Mouse (Mus musculus) MEL (cell line): ENCODE data around the gene Cacnb3. TPM values are rescaled to one million over a fixed set of nuclear protein-coding genes. Genes with fewer than 3 reads are reported as not detected.
A peak's percentile ranks its signal among the peaks of the same experiment; 100 is the strongest.

ENCODE experiments used
- DNase-seq: peaks from one replicate; pipeline ENCODE4 v3.0.0; 2011; ENCODE audit warnings: low read depth, low spot score
- H3K27ac ChIP-seq: 2 replicates; pipeline ENCODE4 v1.5.1; 2012; ENCODE audit warnings: low read depth, mild to moderate bottlenecking, control low read depth, low read length, moderate library complexity; ENCODE audit not compliant: control insufficient read depth
- H3K27me3 ChIP-seq, 2 experiments: fragments of 150-350 bp in 1 of 2; sonication (generic) in 1 of 2; 2 replicates each; pipeline ENCODE4 v1.6.1; 2012; ENCODE audit warnings: low read length in 2 of 2, mild to moderate bottlenecking in 2 of 2, improper control_type of control experiment in 1 of 2, moderate library complexity in 1 of 2; ENCODE audit not compliant: insufficient read depth in 2 of 2, control insufficient read depth in 1 of 2
- H3K36me3 ChIP-seq, 2 experiments: 2 replicates each; pipeline ENCODE4 v1.6.1; 2012 to 2014; ENCODE audit warnings: low read length in 2 of 2, improper control_type of control experiment in 1 of 2, inconsistent platforms in 1 of 2, mild to moderate bottlenecking in 1 of 2; ENCODE audit not compliant: insufficient read depth in 2 of 2, control insufficient read depth in 1 of 2
- H3K4me1 ChIP-seq, 2 experiments: fragments of 150-350 bp in 1 of 2; sonication (generic) in 1 of 2; 2 replicates each; pipeline ENCODE4 v1.6.1; 2012; ENCODE audit warnings: low read length in 2 of 2, improper control_type of control experiment in 1 of 2, mild to moderate bottlenecking in 1 of 2; ENCODE audit not compliant: insufficient read depth in 2 of 2, control insufficient read depth in 1 of 2
- H3K4me3 ChIP-seq, 2 experiments: fragments of 150-350 bp in 1 of 2; sonication (generic) in 1 of 2; 2 replicates each; pipeline ENCODE4 v1.5.1; 2012; ENCODE audit warnings: low read depth in 2 of 2, low read length in 2 of 2, mild to moderate bottlenecking in 2 of 2, moderate library complexity in 2 of 2, control low read depth in 1 of 2, improper control_type of control experiment in 1 of 2; ENCODE audit not compliant: control insufficient read depth in 1 of 2, insufficient read depth in 1 of 2
- H3K79me2 ChIP-seq: 2 replicates; pipeline ENCODE4 v1.6.1; 2012; ENCODE audit warnings: mild to moderate bottlenecking, low read length, moderate library complexity; ENCODE audit not compliant: control insufficient read depth, poor library complexity, insufficient read depth
- H3K9ac ChIP-seq: 2 replicates; pipeline ENCODE4 v1.6.1; 2012; ENCODE audit warnings: low read depth, mild to moderate bottlenecking, control low read depth, low read length, moderate library complexity; ENCODE audit not compliant: control insufficient read depth, poor library complexity, severe bottlenecking
- H3K9me3 ChIP-seq: fragments of 150-350 bp; sonication (generic); replicated peaks from 2 replicates; pipeline ENCODE4 v1.6.1; 2012; ENCODE audit warnings: mild to moderate bottlenecking, low read length, improper control_type of control experiment, moderate library complexity; ENCODE audit not compliant: insufficient read depth
- CTCF ChIP-seq, 3 experiments: IDR thresholded peaks in 2 of 3; conservative IDR thresholded peaks in 1 of 3; 2 replicates each; pipeline ENCODE4 v1.5.1; 2011 to 2012; ENCODE audit warnings: low read length in 3 of 3, low read depth in 2 of 3, mild to moderate bottlenecking in 2 of 3, improper control_type of control experiment in 1 of 3, inconsistent platforms in 1 of 3, mixed read lengths in 1 of 3, moderate library complexity in 1 of 3; ENCODE audit not compliant: control insufficient read depth in 1 of 3, insufficient read depth in 1 of 3, poor library complexity in 1 of 3, severe bottlenecking in 1 of 3
- E2F4 ChIP-seq: IDR thresholded peaks from 2 replicates; pipeline ENCODE4 v1.6.1; 2011; ENCODE audit warnings: low read depth, low read length, improper control_type of control experiment, borderline replicate concordance
- ELF1 ChIP-seq: IDR thresholded peaks from 2 replicates; pipeline ENCODE4 v1.6.1; 2014; ENCODE audit warnings: low read depth, mild to moderate bottlenecking, inconsistent platforms, low read length, improper control_type of control experiment, moderate library complexity
- EP300 ChIP-seq, 2 experiments: IDR thresholded peaks; 2 replicates each; pipeline ENCODE4 v1.6.1; 2011; ENCODE audit warnings: improper control_type of control experiment in 2 of 2, low read length in 2 of 2, low read depth in 1 of 2, mild to moderate bottlenecking in 1 of 2
- ETS1 ChIP-seq: IDR thresholded peaks from 2 replicates; pipeline ENCODE4 v1.6.1; 2012; ENCODE audit warnings: low read depth, mild to moderate bottlenecking, inconsistent platforms, low read length, improper control_type of control experiment, moderate library complexity
- GABPA ChIP-seq: IDR thresholded peaks from 2 replicates; pipeline ENCODE4 v1.6.1; 2012; ENCODE audit warnings: low read depth, mild to moderate bottlenecking, inconsistent platforms, low read length, improper control_type of control experiment, moderate library complexity
- GATA1 ChIP-seq: IDR thresholded peaks from 2 replicates; pipeline ENCODE4 v1.6.1; 2011; ENCODE audit warnings: low read depth, low read length, improper control_type of control experiment
- JUND ChIP-seq: IDR thresholded peaks from 2 replicates; pipeline ENCODE4 v1.6.1; 2011; ENCODE audit warnings: low read depth, mild to moderate bottlenecking, improper control_type of control experiment, low read length
- KAT2A ChIP-seq: conservative IDR thresholded peaks from 2 replicates; pipeline ENCODE4 v1.6.1; 2012; ENCODE audit warnings: low read depth, low read length, improper control_type of control experiment, inconsistent platforms
- MAFK ChIP-seq: IDR thresholded peaks from 2 replicates; pipeline ENCODE4 v1.6.1; 2011; ENCODE audit warnings: low read depth, mild to moderate bottlenecking, low read length, improper control_type of control experiment, borderline replicate concordance
- MAX ChIP-seq: IDR thresholded peaks from 2 replicates; pipeline ENCODE4 v1.6.1; 2011; ENCODE audit warnings: low read length, improper control_type of control experiment
- MAZ ChIP-seq: IDR thresholded peaks from 2 replicates; pipeline ENCODE4 v1.6.1; 2012; ENCODE audit warnings: low read depth, mild to moderate bottlenecking, inconsistent platforms, low read length, improper control_type of control experiment
- MEF2A ChIP-seq: IDR thresholded peaks from 2 replicates; pipeline ENCODE4 v1.6.1; 2014; ENCODE audit warnings: low read depth, mild to moderate bottlenecking, inconsistent platforms, low read length, improper control_type of control experiment; ENCODE audit not compliant: poor library complexity, insufficient replicate concordance, severe bottlenecking; ENCODE audit errors: extremely low read depth
- MXI1 ChIP-seq: IDR thresholded peaks from 2 replicates; pipeline ENCODE4 v1.6.1; 2011; ENCODE audit warnings: mild to moderate bottlenecking, low read depth, low read length, improper control_type of control experiment
- MYB ChIP-seq: IDR thresholded peaks from 2 replicates; pipeline ENCODE4 v1.6.1; 2011; ENCODE audit warnings: mild to moderate bottlenecking, low read depth, low read length, improper control_type of control experiment
- MYC ChIP-seq: IDR thresholded peaks from 2 replicates; pipeline ENCODE4 v1.6.1; 2011; ENCODE audit warnings: low read depth, mild to moderate bottlenecking, low read length, improper control_type of control experiment, moderate library complexity
- NELFE ChIP-seq: IDR thresholded peaks from 2 replicates; pipeline ENCODE4 v1.6.1; 2011; ENCODE audit warnings: low read depth, low read length, improper control_type of control experiment
- NRF1 ChIP-seq: IDR thresholded peaks from 2 replicates; pipeline ENCODE4 v1.6.1; 2014; ENCODE audit warnings: low read depth, mild to moderate bottlenecking, inconsistent platforms, low read length, improper control_type of control experiment, moderate library complexity; ENCODE audit not compliant: poor library complexity, insufficient read depth, severe bottlenecking
- POLR2AphosphoS2 ChIP-seq: IDR thresholded peaks from 2 replicates; pipeline ENCODE4 v1.6.1; 2011; ENCODE audit warnings: low read length, improper control_type of control experiment
- POLR2AphosphoS5 ChIP-seq: IDR thresholded peaks from 2 replicates; pipeline ENCODE4 v1.6.1; 2012; ENCODE audit warnings: low read depth, borderline replicate concordance, mild to moderate bottlenecking, inconsistent platforms, low read length, moderate library complexity, mixed read lengths
- RCOR1 ChIP-seq: IDR thresholded peaks from 2 replicates; pipeline ENCODE4 v1.6.1; 2012; ENCODE audit warnings: low read depth, mild to moderate bottlenecking, inconsistent platforms, low read length, improper control_type of control experiment
- SIN3A ChIP-seq: IDR thresholded peaks from 2 replicates; pipeline ENCODE4 v1.6.1; 2012; ENCODE audit warnings: low read length, improper control_type of control experiment, inconsistent platforms
- SMC3 ChIP-seq: IDR thresholded peaks from 2 replicates; pipeline ENCODE4 v1.6.1; 2011; ENCODE audit warnings: low read depth, low read length, improper control_type of control experiment
- TAL1 ChIP-seq: IDR thresholded peaks from 2 replicates; pipeline ENCODE4 v1.6.1; 2012; ENCODE audit warnings: mild to moderate bottlenecking, inconsistent platforms, low read length, moderate library complexity, mixed read lengths
- TBP ChIP-seq: IDR thresholded peaks from 2 replicates; pipeline ENCODE4 v1.8.0; 2011; ENCODE audit warnings: low read depth, low read length, improper control_type of control experiment
- TCF12 ChIP-seq: IDR thresholded peaks from 2 replicates; pipeline ENCODE4 v1.6.1; 2014; ENCODE audit warnings: low read depth, mild to moderate bottlenecking, inconsistent platforms, low read length, improper control_type of control experiment, moderate library complexity
- UBTF ChIP-seq: IDR thresholded peaks from 2 replicates; pipeline ENCODE4 v1.6.1; 2012; ENCODE audit warnings: low read depth, mild to moderate bottlenecking, inconsistent platforms, low read length, improper control_type of control experiment, moderate library complexity, borderline replicate concordance; ENCODE audit not compliant: insufficient read depth
- ZC3H11A ChIP-seq: IDR thresholded peaks from 2 replicates; pipeline ENCODE4 v1.6.1; 2012; ENCODE audit warnings: low read depth, mild to moderate bottlenecking, inconsistent platforms, low read length, improper control_type of control experiment
- ZKSCAN1 ChIP-seq: IDR thresholded peaks from 2 replicates; pipeline ENCODE4 v1.6.1; 2012; ENCODE audit warnings: low read depth, mild to moderate bottlenecking, inconsistent platforms, low read length, improper control_type of control experiment, moderate library complexity
- polyA plus RNA-seq, 2 experiments: library from polyadenylated mRNA; stranded (reverse) in 1 of 2; unstranded in 1 of 2; fragments of >175 nt in 1 of 2; fragments of >200 nt in 1 of 2; gene quantifications; 2 replicates each; pipeline versions ENCODE4 v1.2.1 to v1.2.4; 2012; ENCODE audit warnings: low replicate concordance in 2 of 2, low read depth in 1 of 2; ENCODE audit not compliant: insufficient read length in 2 of 2, insufficient read depth in 1 of 2, missing spikeins in 1 of 2
- total RNA-seq: library from RNA; depleted of rRNA; stranded (reverse); fragments of 300-350 nt; gene quantifications from 2 replicates; pipeline ENCODE4 v1.2.3, GENCODE M21; 2012

Gene Cacnb3
- total and polyA plus RNA-seq, 3 experiments: 1.4 to 8.5 TPM; not detected in 1

GRCm38 (mm10) chr15:98662567-98663545 is 32.2 kb downstream of the Cacnb3 start, which contains the start of gene Ddx23 (continued):
- TF ChIP-seq GATA1 (0 out of 2 replicates have a peak, but pooled peaks have one; percentile 18), JUND (no peak), MYB (no peak; the same call in 1 of the 2 replicates), ZKSCAN1 (no peak), POLR2AphosphoS5 (0 out of 2 replicates have a peak, but pooled peaks have one; percentile 66)

- Histone ChIP-seq H3K36me3 (peaks cover 0 to 16% of the 10 kb centered on the region in 2 experiments; a peak in 2 of 4 replicates), H3K27ac (peak overlapping the region; percentile 49), H3K27me3 (no peaks in the 10 kb centered on the region), H3K79me2 (peaks cover 28% of the 10 kb centered on the region), H3K9me3 (no peaks in the 10 kb centered on the region), H3K9ac (peak overlapping the region; percentile 46), H3K4me3 (peak overlapping the region; percentile 74 to 83), H3K4me1 (peaks cover 8 to 12% of the 10 kb centered on the region in 2 experiments; a peak in 3 of 4 replicates)
- peak; percentile 90 for DNase-seq
- TF ChIP-seq TCF12 (peak; percentile 35; the same call in 1 of the 2 replicates), CTCF (IDR thresholded peaks at IDR 0.05 in 2 of 3, conservative IDR thresholded peaks at IDR 0.05 in 1 of 3; ENCODE audit: control insufficient read depth in 1 of 3, insufficient read depth in 1 of 3, low read depth in 2 of 3, low read length in 3 of 3, poor library complexity in 1 of 3, severe bottlenecking in 1 of 3) (peak; percentile 15 to 87 (median 50); a peak in 5 of 6 replicates), UBTF (no peak), MAZ (peak; percentile 74), MAX (peak; percentile 55; the same call in 1 of the 2 replicates), MXI1 (peak; percentile 74; the same call in 1 of the 2 replicates), ZC3H11A (peak; percentile 66), ETS1 (0 out of 2 replicates have a peak, but pooled peaks have one; percentile 26), TAL1 (no peak), MYB (no peak), SIN3A (peak; percentile 94), ELF1 (no peak), MYC (peak; percentile 58; the same call in 1 of the 2 replicates), E2F4 (no peak), JUND (peak; percentile 74), NELFE (no peak), MAFK (no peak), TBP (peak; percentile 71; the same call in 1 of the 2 replicates), NRF1 (peak; percentile 67), GABPA (no peak), GATA1 (peak; percentile 72), SMC3 (peak; percentile 78), KAT2A (no peak), POLR2AphosphoS5 (no peak), POLR2AphosphoS2 (no peak), RCOR1 (0 out of 2 replicates have a peak, but pooled peaks have one; percentile 27), MEF2A (no peak), EP300 (IDR thresholded peaks at IDR 0.05; ENCODE audit: low read depth in 1 of 2, low read length in 2 of 2) (peak; percentile 34 to 61; a peak in 2 of 4 replicates)
Observed at GRCm38 (mm10) chr15:98664042-98664907, 33.6 kb downstream of the Cacnb3 start.
